Mouse (Mus musculus) brown adipose tissue, adult 24 weeks (tissue): ENCODE results near the gene Lrp10. TPM values are rescaled to one million over a fixed set of nuclear protein-coding genes. Genes with fewer than 3 reads are reported as not detected.

Experiments
- polyA plus RNA-seq: library from polyadenylated mRNA; stranded (reverse); fragments of >200 nt; gene quantifications from 2 replicates; pipeline ENCODE4 v1.2.4, GENCODE M21; 2012; ENCODE audit not compliant: missing spikeins, insufficient read depth, insufficient read length

Lrp10 gene
- polyA plus RNA-seq, 1 experiment = 36.5 TPM

Other genes with a start within 250 kb of the Lrp10 start
- gene Dad1, start 210.0 kb upstream of the Lrp10 start, polyA plus RNA-seq = 117 and 150 TPM in 2 replicates
- gene Abhd4, start 209.9 kb upstream of the Lrp10 start, polyA plus RNA-seq = 68.5 and 80.5 TPM in 2 replicates
- not detected in 2 replicates for gene Olfr49, start 179.2 kb upstream of the Lrp10 start, polyA plus RNA-seq
- gene Oxa1l, start 103.3 kb upstream of the Lrp10 start, polyA plus RNA-seq = 121 and 157 TPM in 2 replicates
- 0.52 and 1.8 TPM in 2 replicates for gene Slc7a7, start 46.4 kb upstream of the Lrp10 start, polyA plus RNA-seq
- gene Mrpl52, start 37.2 kb upstream of the Lrp10 start, polyA plus RNA-seq = 145 and 148 TPM in 2 replicates
- 10.8 and 10.9 TPM in 2 replicates for gene Mmp14, start 32.5 kb upstream of the Lrp10 start, polyA plus RNA-seq
- not detected in 2 replicates for gene Rem2, start 12.0 kb downstream of the Lrp10 start, polyA plus RNA-seq
- gene Prmt5, start 53.4 kb downstream of the Lrp10 start, polyA plus RNA-seq = 20.4 and 25.8 TPM in 2 replicates
- 4.1 and 6.8 TPM in 2 replicates for gene Haus4, start 90.5 kb downstream of the Lrp10 start, polyA plus RNA-seq
- 3.1 and 5.6 TPM in 2 replicates for gene Ajuba, start 113.4 kb downstream of the Lrp10 start, polyA plus RNA-seq
- gene 4931414P19Rik, start 141.9 kb downstream of the Lrp10 start, polyA plus RNA-seq = 2.6 and 5.2 TPM in 2 replicates
- 231 and 291 TPM in 2 replicates for gene Psmb5, start 153.9 kb downstream of the Lrp10 start, polyA plus RNA-seq
- gene Psmb11, start 157.3 kb downstream of the Lrp10 start, polyA plus RNA-seq = not detected in 2 replicates
- not detected in 2 replicates for gene Gm17606, start 176.8 kb downstream of the Lrp10 start, polyA plus RNA-seq
- gene Cdh24, start 177.2 kb downstream of the Lrp10 start, polyA plus RNA-seq = not detected in 2 replicates
- gene 1700123O20Rik, start 222.1 kb downstream of the Lrp10 start, polyA plus RNA-seq = 33.3 and 43.1 TPM in 2 replicates
- 47.2 and 50.6 TPM in 2 replicates for gene Acin1, start 222.8 kb downstream of the Lrp10 start, polyA plus RNA-seq
- gene Gm29776, start 234.7 kb downstream of the Lrp10 start, polyA plus RNA-seq = not detected in 2 replicates
- not detected in 2 replicates for gene Cebpe, start 248.0 kb downstream of the Lrp10 start, polyA plus RNA-seq